Mouse (Mus musculus) small intestine, adult 2 months (tissue): ENCODE measurements around the gene Dzip1.

Experiments
- CTCF ChIP-seq: fragments of 200-500 bp; IDR thresholded peaks from 2 replicates; pipeline ENCODE4 v1.5.1; 2012; ENCODE audit warnings: low read depth, mild to moderate bottlenecking, control low read depth, inconsistent platforms, low read length, moderate library complexity, mixed read lengths; ENCODE audit not compliant: insufficient replicate concordance, insufficient read length; ENCODE audit errors: extremely low read depth
- POLR2A ChIP-seq: fragments of 200-500 bp; IDR thresholded peaks from 2 replicates; pipeline ENCODE4 v1.6.1; 2012; ENCODE audit warnings: low read depth, mild to moderate bottlenecking, control low read depth, inconsistent platforms, low read length, moderate library complexity

- TF ChIP-seq POLR2A = no peak
- TF ChIP-seq CTCF = no peak
Measured at GRCm38 (mm10) chr14:118922251-118922650, 3.0 kb downstream of the Dzip1 start.
